Mouse (Mus musculus): Measurements from ENCODE around the gene Col11a2. TPM values are rescaled to one million over a fixed set of nuclear protein-coding genes. Genes with fewer than 3 reads are reported as not detected.
"Not testable (repeated sequence)": the region's sequence is repeated elsewhere in the genome, so short reads cannot be mapped to it uniquely, and the experiment has no call there.

Col11a2 gene
- polyA plus RNA-seq (2014; fragmentation: Nextera tagmentation; extraction: Ambion mirVana), result 0.91 and 1.4 TPM in 2 replicates

GRCm38 (mm10) chr17:34038878-34039561, at the start of gene Col11a2:
Gene Col11a2 (plus strand): TSS chr17:34039437.
- Histone ChIP-seq H3K27ac (ENCODE audit: low read depth, low read length) (no peak within 1 kb of the TSS), H3K9ac (ENCODE audit: low read depth, low read length) (peak within 1 kb of the TSS; percentile 23), H3K4me3 (ENCODE audit: low read depth, low read length) (no peak within 1 kb of the TSS), H3K27me3 (ENCODE audit: control insufficient read depth, insufficient read depth, low read length) (no peaks in the 10 kb centered on the region), H3K9me3 (ENCODE audit: control insufficient read depth, low read length) (no peaks in the 10 kb centered on the region), H3K4me2 (replicated peaks; ENCODE audit: low read depth, low read length) (peak within 1 kb of the TSS; percentile 33), H3K4me1 (replicated peaks; ENCODE audit: control insufficient read depth, insufficient read depth, low read length) (peaks cover 13% of the 10 kb centered on the region), H3K36me3 (ENCODE audit: control insufficient read depth, insufficient read depth, low read length) (peaks cover 3% of the 10 kb centered on the region; the same call in 1 of the 2 replicates)
- DNase-seq (ENCODE audit: low spot score) (no peak), ATAC-seq (ENCODE audit: low FRiP score) (peak; percentile 54)
- 16% methylated on average over 28 of the region's 28 CpGs for WGBS

GRCm38 (mm10) chr17:33991788-33992664, 47.2 kb upstream of the Col11a2 start:
- Histone ChIP-seq H3K36me3 (ENCODE audit: control insufficient read depth, insufficient read depth, low read length) (no peaks in the 10 kb centered on the region), H3K27ac (ENCODE audit: low read depth, low read length) (no peak overlapping the region), H3K4me3 (ENCODE audit: low read depth, low read length) (no peak overlapping the region), H3K9ac (ENCODE audit: low read depth, low read length) (no peak overlapping the region), H3K4me1 (replicated peaks; ENCODE audit: control insufficient read depth, insufficient read depth, low read length) (no peaks in the 10 kb centered on the region), H3K27me3 (ENCODE audit: control insufficient read depth, insufficient read depth, low read length) (no peaks in the 10 kb centered on the region), H3K9me3 (ENCODE audit: control insufficient read depth, low read length) (no peaks in the 10 kb centered on the region), H3K4me2 (replicated peaks; ENCODE audit: low read depth, low read length) (no peak overlapping the region)
- WGBS, result 33% methylated on average over 10 of the region's 10 CpGs
- no peak for ATAC-seq (ENCODE audit: low FRiP score)
- DNase-seq (ENCODE audit: low spot score), result peak; percentile 83

GRCm38 (mm10) chr17:33994959-33995358, 44.3 kb upstream of the Col11a2 start:
- Histone ChIP-seq H3K27me3 (ENCODE audit: control insufficient read depth, insufficient read depth, low read length) (peaks cover 10% of the 10 kb centered on the region), H3K9me3 (ENCODE audit: control insufficient read depth, low read length) (no peaks in the 10 kb centered on the region), H3K9ac (ENCODE audit: low read depth, low read length) (no peak overlapping the region), H3K4me1 (replicated peaks; ENCODE audit: control insufficient read depth, insufficient read depth, low read length) (no peaks in the 10 kb centered on the region), H3K27ac (ENCODE audit: low read depth, low read length) (no peak overlapping the region), H3K4me2 (replicated peaks; ENCODE audit: low read depth, low read length) (no peak overlapping the region), H3K4me3 (ENCODE audit: low read depth, low read length) (no peak overlapping the region), H3K36me3 (ENCODE audit: control insufficient read depth, insufficient read depth, low read length) (no peaks in the 10 kb centered on the region)
- no peak for DNase-seq (ENCODE audit: low spot score)
- 93% methylated on average over 8 of the region's 8 CpGs for WGBS
- no peak for ATAC-seq (ENCODE audit: low FRiP score)

GRCm38 (mm10) chr17:33995651-33996050, 43.6 kb upstream of the Col11a2 start:
- ATAC-seq (ENCODE audit: low FRiP score), result no peak
- Histone ChIP-seq H3K36me3 (ENCODE audit: control insufficient read depth, insufficient read depth, low read length) (no peaks in the 10 kb centered on the region), H3K4me1 (replicated peaks; ENCODE audit: control insufficient read depth, insufficient read depth, low read length) (no peaks in the 10 kb centered on the region), H3K9ac (ENCODE audit: low read depth, low read length) (no peak overlapping the region), H3K4me2 (replicated peaks; ENCODE audit: low read depth, low read length) (no peak overlapping the region), H3K4me3 (ENCODE audit: low read depth, low read length) (no peak overlapping the region), H3K27ac (ENCODE audit: low read depth, low read length) (no peak overlapping the region), H3K27me3 (ENCODE audit: control insufficient read depth, insufficient read depth, low read length) (peaks cover 17% of the 10 kb centered on the region), H3K9me3 (ENCODE audit: control insufficient read depth, low read length) (no peaks in the 10 kb centered on the region)
- DNase-seq (ENCODE audit: low spot score), result no peak
- 70% methylated on average over 3 of the region's 3 CpGs for WGBS

- not testable (repeated sequence) for H3K4me2 ChIP-seq (replicated peaks; ENCODE audit: low read depth, low read length); DNase-seq (ENCODE audit: low spot score); ATAC-seq (ENCODE audit: low FRiP score); H3K4me3 ChIP-seq (ENCODE audit: low read depth, low read length); H3K9me3 ChIP-seq (ENCODE audit: control insufficient read depth, low read length); H3K4me1 ChIP-seq (replicated peaks; ENCODE audit: control insufficient read depth, insufficient read depth, low read length); H3K9ac ChIP-seq (ENCODE audit: low read depth, low read length); H3K36me3 ChIP-seq (ENCODE audit: control insufficient read depth, insufficient read depth, low read length); H3K27ac ChIP-seq (ENCODE audit: low read depth, low read length)
- H3K27me3 ChIP-seq (ENCODE audit: control insufficient read depth, insufficient read depth, low read length), result peaks cover 18% of the 10 kb centered on the region
- 93% methylated on average over 2 of the region's 2 CpGs for WGBS
These were observed 42.2 kb upstream of the Col11a2 start for GRCm38 (mm10) chr17:33997025-33997424.

- H3K4me3 ChIP-seq (ENCODE audit: low read depth, low read length); H3K4me1 ChIP-seq (replicated peaks; ENCODE audit: control insufficient read depth, insufficient read depth, low read length); H3K9ac ChIP-seq (ENCODE audit: low read depth, low read length); H3K27ac ChIP-seq (ENCODE audit: low read depth, low read length); H3K4me2 ChIP-seq (replicated peaks; ENCODE audit: low read depth, low read length); ATAC-seq (ENCODE audit: low FRiP score); H3K9me3 ChIP-seq (ENCODE audit: control insufficient read depth, low read length); DNase-seq (ENCODE audit: low spot score); H3K36me3 ChIP-seq (ENCODE audit: control insufficient read depth, insufficient read depth, low read length): not testable (repeated sequence)
- 62% methylated on average over 5 of the region's 5 CpGs for WGBS
- H3K27me3 ChIP-seq (ENCODE audit: control insufficient read depth, insufficient read depth, low read length), result peaks cover 18% of the 10 kb centered on the region
These were observed 40.5 kb upstream of the Col11a2 start for GRCm38 (mm10) chr17:33998697-33999096.

- DNase-seq (ENCODE audit: low spot score) (peak; percentile 46), ATAC-seq (ENCODE audit: low FRiP score) (peak; percentile 51)
- WGBS, result 2% methylated on average over 78 of the region's 87 CpGs
- peaks cover 18% of the 10 kb centered on the region for H3K27me3 ChIP-seq (ENCODE audit: control insufficient read depth, insufficient read depth, low read length)
- no peak overlapping the region for H3K27ac ChIP-seq (ENCODE audit: low read depth, low read length)
- H3K9me3 ChIP-seq (ENCODE audit: control insufficient read depth, low read length), result no peaks in the 10 kb centered on the region
- H3K36me3 ChIP-seq (ENCODE audit: control insufficient read depth, insufficient read depth, low read length), result no peaks in the 10 kb centered on the region
- no peaks in the 10 kb centered on the region for H3K4me1 ChIP-seq (replicated peaks; ENCODE audit: control insufficient read depth, insufficient read depth, low read length)
- H3K9ac ChIP-seq (ENCODE audit: low read depth, low read length), result peak overlapping the region; percentile 51; the same call in 1 of the 2 replicates
- H3K4me2 ChIP-seq (replicated peaks; ENCODE audit: low read depth, low read length), result peak overlapping the region; percentile 99
- H3K4me3 ChIP-seq (ENCODE audit: low read depth, low read length), result peak overlapping the region; percentile 58
These were observed 39.7 kb upstream of the Col11a2 start for GRCm38 (mm10) chr17:33999341-34000149.

- Histone ChIP-seq H3K36me3 (ENCODE audit: control insufficient read depth, insufficient read depth, low read length) (no peaks in the 10 kb centered on the region), H3K4me2 (replicated peaks; ENCODE audit: low read depth, low read length) (peak within 1 kb of the TSS; percentile 99), H3K27ac (ENCODE audit: low read depth, low read length) (no peak within 1 kb of the TSS), H3K9ac (ENCODE audit: low read depth, low read length) (peak within 1 kb of the TSS; percentile 51; the same call in 1 of the 2 replicates), H3K4me3 (ENCODE audit: low read depth, low read length) (peak within 1 kb of the TSS; percentile 58), H3K27me3 (ENCODE audit: control insufficient read depth, insufficient read depth, low read length) (peaks cover 18% of the 10 kb centered on the region), H3K9me3 (ENCODE audit: control insufficient read depth, low read length) (no peaks in the 10 kb centered on the region), H3K4me1 (replicated peaks; ENCODE audit: control insufficient read depth, insufficient read depth, low read length) (no peaks in the 10 kb centered on the region)
- DNase-seq (ENCODE audit: low spot score) (peak; percentile 73), ATAC-seq (ENCODE audit: low FRiP score) (peak; percentile 66)
- WGBS, result 2% methylated on average over 27 of the region's 30 CpGs
These were observed 39.1 kb upstream of the Col11a2 start, which contains the start of gene H2-K1 for GRCm38 (mm10) chr17:34000150-34000537. Gene H2-K1 (minus strand): TSS chr17:34000347.

Data from hindbrain, embryonic 11.5 days (tissue).